Mouse (Mus musculus): Measurements from ENCODE around the gene Dok5. TPM values are rescaled to one million over a fixed set of nuclear protein-coding genes. Genes with fewer than 3 reads are reported as not detected.

Gene Dok5
- polyA plus RNA-seq, 1 experiment from 2014 or later: 2.9 TPM

DNA sequence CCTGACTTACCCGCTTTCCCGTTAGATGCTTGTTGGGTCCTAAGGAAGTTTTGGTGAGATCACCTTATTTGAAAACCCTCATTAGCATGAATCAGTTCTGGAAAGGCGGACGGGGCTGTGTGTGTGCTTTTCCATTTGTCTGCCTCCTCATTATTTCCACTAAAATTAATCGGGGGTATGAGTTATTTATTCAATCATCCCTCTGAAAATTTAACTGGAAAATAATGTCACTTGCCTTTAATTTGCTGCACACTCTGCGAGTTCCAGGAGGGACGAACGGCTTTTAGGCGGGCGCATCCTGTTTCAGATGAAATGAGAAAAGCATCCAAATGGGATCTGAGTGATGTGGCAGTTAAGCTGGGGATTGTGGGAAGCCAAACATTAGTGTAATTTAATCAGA is 113.9 kb downstream of the Dok5 start:
- no peak overlapping the region for H3K4me3 ChIP-seq (replicated peaks)
- H3K4me1 ChIP-seq: no peaks in the 10 kb centered on the region
- no peaks in the 10 kb centered on the region for H3K36me3 ChIP-seq
- 86% methylated on average over 10 of the region's 10 CpGs for WGBS
- H3K9me3 ChIP-seq: no peaks in the 10 kb centered on the region
- no peak for ATAC-seq (ENCODE audit: insufficient read depth, low FRiP score, low read depth)
- no peaks in the 10 kb centered on the region for H3K27me3 ChIP-seq (replicated peaks)
- H3K9ac ChIP-seq: no peak overlapping the region
- H3K27ac ChIP-seq: no peak overlapping the region
- H3K4me2 ChIP-seq: no peak overlapping the region

DNA sequence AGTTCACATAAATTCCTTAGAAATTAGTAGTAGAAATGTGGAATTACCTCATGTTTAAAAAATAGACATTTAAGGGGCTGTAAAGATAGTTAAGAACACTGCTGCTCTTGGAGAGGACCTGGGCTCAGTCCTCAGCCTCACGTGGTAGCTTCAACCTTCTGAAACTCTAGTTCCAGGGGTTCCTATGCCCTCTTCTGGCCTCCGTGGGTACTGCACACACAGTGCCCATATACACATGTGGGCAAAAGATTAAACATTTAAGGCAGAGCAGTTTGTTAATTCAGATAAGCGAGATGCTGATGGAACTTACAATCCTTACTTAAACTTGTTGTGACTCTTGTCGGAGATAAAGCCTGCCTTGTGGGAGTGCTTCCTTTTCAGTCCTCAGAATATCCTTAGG is 118.5 kb downstream of the Dok5 start:
- 97% methylated on average over 4 of the region's 4 CpGs for WGBS
- Histone ChIP-seq H3K9me3 (no peaks in the 10 kb centered on the region), H3K9ac (no peak overlapping the region), H3K4me3 (replicated peaks) (no peak overlapping the region), H3K27me3 (replicated peaks) (no peaks in the 10 kb centered on the region), H3K36me3 (no peaks in the 10 kb centered on the region), H3K4me1 (no peaks in the 10 kb centered on the region), H3K27ac (no peak overlapping the region), H3K4me2 (no peak overlapping the region)
- ATAC-seq (ENCODE audit: insufficient read depth, low FRiP score, low read depth): no peak

DNA sequence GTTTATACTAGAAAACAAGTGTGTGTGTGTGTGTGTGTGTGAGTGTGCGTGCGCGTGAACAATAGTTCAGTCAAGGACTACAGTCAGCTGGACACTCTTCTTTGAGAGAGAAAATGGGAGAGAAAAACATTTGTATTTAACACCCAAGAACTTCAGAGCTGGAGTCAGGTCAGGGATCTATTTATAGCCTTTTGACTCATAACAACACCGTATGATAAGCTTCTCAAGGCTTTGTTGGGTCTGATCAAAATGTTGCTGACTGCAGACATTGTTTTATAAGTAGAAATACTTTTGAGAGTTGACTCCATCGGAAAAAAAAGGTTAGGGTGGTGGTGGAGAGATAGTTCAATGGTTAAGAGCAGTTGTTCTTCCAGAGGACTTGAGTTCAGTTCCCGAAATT is 120.7 kb downstream of the Dok5 start:
- H3K4me2 ChIP-seq: no peak overlapping the region
- H3K4me1 ChIP-seq: no peaks in the 10 kb centered on the region
- H3K27me3 ChIP-seq (replicated peaks): no peaks in the 10 kb centered on the region
- no peaks in the 10 kb centered on the region for H3K9me3 ChIP-seq
- no peak overlapping the region for H3K9ac ChIP-seq
- ATAC-seq (ENCODE audit: insufficient read depth, low FRiP score, low read depth): no peak
- H3K4me3 ChIP-seq (replicated peaks): no peak overlapping the region
- no peak overlapping the region for H3K27ac ChIP-seq
- H3K36me3 ChIP-seq: no peaks in the 10 kb centered on the region
- WGBS: 82% methylated on average over 6 of the region's 6 CpGs

DNA sequence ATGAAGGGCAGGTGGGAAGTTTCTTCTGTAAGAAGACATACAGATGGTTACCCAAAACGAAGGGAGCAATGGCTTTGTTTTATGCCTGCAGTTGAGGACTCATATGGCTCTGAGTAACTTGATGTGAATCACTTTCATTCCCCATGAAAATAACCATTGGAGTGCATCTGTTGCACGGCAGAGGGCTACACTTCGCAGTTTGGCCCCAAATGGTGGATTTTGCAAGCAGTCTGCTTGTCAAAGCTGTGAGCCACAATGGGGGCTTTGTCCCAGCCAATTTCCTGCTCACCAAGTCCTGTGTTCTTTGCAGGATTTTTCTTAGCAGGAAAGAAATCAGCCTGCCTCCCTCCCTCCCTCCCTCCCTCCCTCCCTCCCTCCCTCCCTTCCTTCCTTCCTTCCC is 123.6 kb downstream of the Dok5 start:
- Histone ChIP-seq H3K36me3 (no peaks in the 10 kb centered on the region), H3K4me1 (no peaks in the 10 kb centered on the region), H3K27ac (no peak overlapping the region), H3K9me3 (no peaks in the 10 kb centered on the region), H3K4me2 (no peak overlapping the region), H3K9ac (no peak overlapping the region), H3K4me3 (replicated peaks) (no peak overlapping the region), H3K27me3 (replicated peaks) (no peaks in the 10 kb centered on the region)
- no peak for ATAC-seq (ENCODE audit: insufficient read depth, low FRiP score, low read depth)
- WGBS: 59% methylated on average over 3 of the region's 3 CpGs

DNA sequence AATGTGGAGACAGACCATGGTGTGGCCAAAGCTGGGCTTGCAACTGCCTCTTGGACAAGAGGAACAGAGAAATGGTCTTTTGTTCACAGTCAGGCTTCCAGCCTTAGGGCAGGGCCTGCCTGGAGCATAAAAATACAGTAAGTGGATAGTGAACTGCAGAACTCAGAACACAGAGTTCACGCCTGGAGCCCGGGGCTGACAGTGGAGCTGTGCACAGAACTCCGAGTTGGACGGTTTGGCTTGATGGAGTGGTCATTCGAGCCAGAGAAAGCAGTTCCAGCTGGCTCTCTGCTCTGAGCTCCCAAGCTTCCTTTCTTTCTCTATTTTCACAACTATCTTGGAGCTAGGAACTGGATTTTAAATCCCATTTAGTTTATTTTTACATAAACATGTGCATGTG is 124.5 kb downstream of the Dok5 start:
- H3K9ac ChIP-seq: no peak overlapping the region
- H3K36me3 ChIP-seq: no peaks in the 10 kb centered on the region
- WGBS: 39% methylated on average over 5 of the region's 5 CpGs
- H3K27ac ChIP-seq: peak overlapping the region; percentile 75
- H3K4me1 ChIP-seq: no peaks in the 10 kb centered on the region
- H3K4me3 ChIP-seq (replicated peaks): no peak overlapping the region
- H3K4me2 ChIP-seq: no peak overlapping the region
- no peaks in the 10 kb centered on the region for H3K27me3 ChIP-seq (replicated peaks)
- peak; percentile 27; the same call in 1 of the 2 replicates for ATAC-seq (ENCODE audit: insufficient read depth, low FRiP score, low read depth)
- no peaks in the 10 kb centered on the region for H3K9me3 ChIP-seq

DNA sequence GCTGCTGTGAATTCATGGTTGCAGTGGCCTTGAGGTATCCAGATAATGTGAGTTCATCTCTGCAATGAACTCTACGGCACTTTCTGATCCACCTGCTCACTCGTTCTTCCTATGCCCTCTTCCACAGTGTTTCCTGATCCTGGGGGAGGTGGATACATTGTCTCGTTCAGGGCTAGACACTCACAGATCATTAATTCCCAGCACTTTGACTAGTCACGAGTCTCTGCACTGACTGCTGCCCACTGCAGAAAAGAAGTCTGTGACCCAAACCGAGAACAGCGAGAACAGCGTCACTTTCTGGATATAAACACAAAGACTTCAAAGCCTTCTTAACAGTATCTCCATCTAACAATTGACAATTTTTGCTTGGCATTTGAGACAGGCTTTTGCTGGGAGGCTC is 125.9 kb downstream of the Dok5 start:
- WGBS: 46% methylated on average over 7 of the region's 7 CpGs
- Histone ChIP-seq H3K9me3 (no peaks in the 10 kb centered on the region), H3K4me1 (no peaks in the 10 kb centered on the region), H3K4me2 (no peak overlapping the region), H3K27ac (no peak overlapping the region), H3K27me3 (replicated peaks) (no peaks in the 10 kb centered on the region), H3K36me3 (no peaks in the 10 kb centered on the region), H3K4me3 (replicated peaks) (no peak overlapping the region), H3K9ac (no peak overlapping the region)
- no peak for ATAC-seq (ENCODE audit: insufficient read depth, low FRiP score, low read depth)

DNA sequence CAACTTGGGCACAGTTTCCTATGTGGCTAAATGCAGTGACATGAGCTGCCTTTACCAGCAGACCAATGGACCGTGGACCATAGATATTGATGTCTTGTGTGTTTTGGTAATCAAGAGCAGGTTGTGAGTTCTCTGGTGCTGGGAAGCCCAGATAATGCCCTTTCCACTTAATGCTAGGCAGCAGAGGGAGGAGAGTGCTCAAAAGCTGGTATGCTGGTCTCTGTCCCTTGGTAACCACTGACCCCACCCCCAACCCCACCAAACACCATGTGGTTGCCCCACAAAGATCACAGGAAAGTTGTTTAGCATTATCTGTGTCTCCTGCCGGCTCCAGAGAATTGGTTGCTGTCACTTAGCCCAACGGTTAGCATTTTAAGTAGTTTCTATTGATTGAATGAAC is 127.0 kb downstream of the Dok5 start:
- Histone ChIP-seq H3K36me3 (no peaks in the 10 kb centered on the region), H3K27ac (no peak overlapping the region), H3K4me3 (replicated peaks) (no peak overlapping the region), H3K27me3 (replicated peaks) (no peaks in the 10 kb centered on the region), H3K9ac (no peak overlapping the region), H3K4me1 (no peaks in the 10 kb centered on the region), H3K4me2 (no peak overlapping the region), H3K9me3 (no peaks in the 10 kb centered on the region)
- WGBS: 35% methylated on average over 3 of the region's 3 CpGs
- no peak for ATAC-seq (ENCODE audit: insufficient read depth, low FRiP score, low read depth)

DNA sequence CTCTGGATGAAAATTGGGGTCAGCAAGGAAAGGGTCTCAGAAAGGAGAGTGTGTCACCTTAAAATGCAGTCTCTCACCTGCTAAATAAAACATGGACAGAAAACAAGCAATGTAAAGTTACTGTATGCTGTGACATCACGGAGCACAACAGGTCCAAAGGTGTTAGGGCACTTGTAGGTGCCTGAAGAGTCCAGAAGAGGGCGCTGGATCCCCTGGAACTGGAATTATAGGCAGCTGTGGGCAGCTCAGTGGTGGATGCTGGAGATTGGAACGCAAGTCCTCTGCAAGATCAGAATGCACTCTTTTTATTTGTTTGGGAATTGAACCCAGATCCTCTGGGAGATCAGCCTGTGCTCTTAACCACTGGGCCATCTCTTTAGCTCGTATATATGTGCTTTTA is 129.0 kb downstream of the Dok5 start:
- no peaks in the 10 kb centered on the region for H3K27me3 ChIP-seq (replicated peaks)
- H3K4me1 ChIP-seq: no peaks in the 10 kb centered on the region
- H3K9me3 ChIP-seq: no peaks in the 10 kb centered on the region
- no peak overlapping the region for H3K4me2 ChIP-seq
- no peaks in the 10 kb centered on the region for H3K36me3 ChIP-seq
- H3K9ac ChIP-seq: no peak overlapping the region
- no peak overlapping the region for H3K27ac ChIP-seq
- 60% methylated on average over 4 of the region's 4 CpGs for WGBS
- no peak for ATAC-seq (ENCODE audit: insufficient read depth, low FRiP score, low read depth)
- no peak overlapping the region for H3K4me3 ChIP-seq (replicated peaks)

DNA sequence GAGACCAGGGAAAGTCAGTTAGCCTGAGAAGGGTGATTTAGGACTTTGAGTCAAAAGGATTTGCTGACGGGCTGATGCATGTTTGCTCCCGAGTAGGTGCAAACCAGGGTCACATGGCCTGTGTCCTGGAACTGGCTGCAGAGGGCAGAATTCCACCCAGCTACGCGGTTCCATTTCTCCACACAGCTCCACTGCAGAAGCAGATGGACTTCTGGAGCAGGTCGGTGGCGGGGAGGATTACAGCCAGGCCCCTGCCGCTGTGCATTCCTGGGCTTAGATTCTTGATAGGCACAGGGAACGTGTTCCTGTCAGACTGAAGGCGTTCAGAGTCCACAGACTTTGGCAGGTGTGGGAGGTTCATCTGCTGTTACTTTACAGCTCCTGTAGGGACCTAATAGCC is 131.2 kb downstream of the Dok5 start:
- H3K27ac ChIP-seq: no peak overlapping the region
- H3K27me3 ChIP-seq (replicated peaks): no peaks in the 10 kb centered on the region
- H3K4me1 ChIP-seq: no peaks in the 10 kb centered on the region
- H3K4me2 ChIP-seq: no peak overlapping the region
- no peak overlapping the region for H3K9ac ChIP-seq
- no peak overlapping the region for H3K4me3 ChIP-seq (replicated peaks)
- no peaks in the 10 kb centered on the region for H3K9me3 ChIP-seq
- ATAC-seq (ENCODE audit: insufficient read depth, low FRiP score, low read depth): no peak
- no peaks in the 10 kb centered on the region for H3K36me3 ChIP-seq
- WGBS: 51% methylated on average over 9 of the region's 9 CpGs

DNA sequence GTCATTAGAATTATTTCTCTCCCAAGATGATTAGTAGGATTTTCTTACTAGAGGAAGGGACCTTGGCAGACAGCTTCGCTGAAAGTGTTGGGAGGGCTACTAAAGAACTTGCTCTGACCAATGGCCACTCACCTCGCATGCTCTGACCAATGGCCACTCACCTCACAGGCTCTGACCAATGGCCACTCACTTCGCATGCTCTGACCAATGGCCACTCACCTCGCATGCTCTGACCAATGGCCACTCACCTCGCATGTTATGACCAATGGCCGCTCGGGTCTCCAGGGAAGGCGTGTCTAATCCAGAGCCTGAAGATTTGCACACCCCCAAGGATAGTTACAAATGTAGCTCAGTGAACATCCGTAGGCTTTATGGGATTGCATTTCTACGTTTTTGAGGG is 131.6 kb downstream of the Dok5 start:
- H3K4me1 ChIP-seq: no peaks in the 10 kb centered on the region
- H3K27ac ChIP-seq: no peak overlapping the region
- WGBS: 95% methylated on average over 10 of the region's 10 CpGs
- no peaks in the 10 kb centered on the region for H3K9me3 ChIP-seq
- no peak overlapping the region for H3K4me2 ChIP-seq
- H3K27me3 ChIP-seq (replicated peaks): no peaks in the 10 kb centered on the region
- no peak for ATAC-seq (ENCODE audit: insufficient read depth, low FRiP score, low read depth)
- H3K4me3 ChIP-seq (replicated peaks): no peak overlapping the region
- H3K36me3 ChIP-seq: no peaks in the 10 kb centered on the region
- H3K9ac ChIP-seq: no peak overlapping the region

DNA sequence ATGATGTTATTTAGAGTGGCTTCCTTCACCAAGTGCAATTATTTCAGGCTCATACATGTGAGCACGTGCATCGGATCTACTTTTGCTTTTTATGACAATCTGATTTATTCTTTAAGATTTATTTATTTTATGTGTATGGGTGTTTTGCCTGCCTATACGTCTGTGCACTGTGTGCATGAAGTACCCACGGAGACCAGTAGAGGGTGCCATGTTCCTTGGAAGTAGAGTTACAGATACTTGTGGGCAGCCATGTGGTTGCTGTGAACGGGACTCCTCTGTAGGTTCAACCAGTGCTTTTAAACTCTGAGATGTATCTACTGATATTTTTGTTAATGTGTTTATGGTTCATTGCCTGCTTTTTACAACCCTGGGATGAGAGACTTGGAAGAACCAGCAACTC is 132.4 kb downstream of the Dok5 start:
- H3K4me1 ChIP-seq: no peaks in the 10 kb centered on the region
- WGBS: 85% methylated on average over 5 of the region's 5 CpGs
- H3K4me3 ChIP-seq (replicated peaks): no peak overlapping the region
- no peak overlapping the region for H3K4me2 ChIP-seq
- ATAC-seq (ENCODE audit: insufficient read depth, low FRiP score, low read depth): no peak
- no peak overlapping the region for H3K9ac ChIP-seq
- H3K36me3 ChIP-seq: no peaks in the 10 kb centered on the region
- H3K27ac ChIP-seq: no peak overlapping the region
- H3K27me3 ChIP-seq (replicated peaks): no peaks in the 10 kb centered on the region
- H3K9me3 ChIP-seq: no peaks in the 10 kb centered on the region

DNA sequence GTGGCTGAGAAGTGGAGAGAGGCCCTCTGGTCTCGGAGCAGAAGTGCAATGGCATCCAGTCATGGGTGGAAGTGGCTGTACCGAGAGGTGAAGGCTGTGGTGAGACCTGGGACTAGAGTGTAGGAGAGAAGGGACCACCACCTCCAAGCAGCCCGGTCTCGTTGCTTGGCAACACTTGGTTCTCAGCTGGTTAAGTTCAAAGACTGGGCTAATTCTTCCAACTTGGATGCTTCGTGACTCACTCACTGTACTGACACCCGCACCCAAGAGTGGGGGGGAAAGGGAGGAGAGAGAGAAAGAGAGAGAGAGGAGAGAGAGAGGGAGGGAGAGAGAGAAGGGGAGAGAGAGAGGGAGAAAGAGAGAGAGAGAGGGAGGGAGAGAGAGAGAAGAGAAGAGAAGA is 133.2 kb downstream of the Dok5 start:
- no peak for ATAC-seq (ENCODE audit: insufficient read depth, low FRiP score, low read depth)
- Histone ChIP-seq H3K4me1 (no peaks in the 10 kb centered on the region), H3K9me3 (no peaks in the 10 kb centered on the region), H3K9ac (no peak overlapping the region), H3K27me3 (replicated peaks) (no peaks in the 10 kb centered on the region), H3K27ac (no peak overlapping the region), H3K4me3 (replicated peaks) (no peak overlapping the region), H3K4me2 (no peak overlapping the region), H3K36me3 (no peaks in the 10 kb centered on the region)
- 86% methylated on average over 6 of the region's 6 CpGs for WGBS

DNA sequence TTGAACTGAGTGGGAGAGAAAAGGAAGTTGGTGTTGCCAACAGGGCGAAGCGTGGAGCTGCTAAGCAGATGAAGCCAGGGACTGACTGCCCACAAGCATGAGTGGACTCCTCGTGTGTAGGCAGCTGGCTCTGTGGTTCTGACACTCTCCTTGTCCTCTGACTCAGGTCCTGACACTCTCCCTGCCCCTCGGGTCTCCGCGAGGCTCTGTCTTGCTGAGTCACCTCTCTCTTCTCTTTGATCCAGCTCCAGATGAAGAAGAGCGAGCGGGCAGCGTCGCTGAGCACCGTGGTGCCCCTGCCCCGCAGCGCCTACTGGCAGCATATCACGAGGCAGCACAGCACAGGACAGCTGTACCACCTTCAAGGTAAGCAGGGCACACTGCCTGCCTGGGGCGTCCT is 139.0 kb downstream of the Dok5 start:
- Histone ChIP-seq H3K9me3 (no peaks in the 10 kb centered on the region), H3K9ac (no peak overlapping the region), H3K27me3 (replicated peaks) (no peaks in the 10 kb centered on the region), H3K4me3 (replicated peaks) (no peak overlapping the region), H3K27ac (no peak overlapping the region), H3K4me1 (no peaks in the 10 kb centered on the region), H3K36me3 (no peaks in the 10 kb centered on the region), H3K4me2 (no peak overlapping the region)
- WGBS: 83% methylated on average over 15 of the region's 15 CpGs
- ATAC-seq (ENCODE audit: insufficient read depth, low FRiP score, low read depth): no peak

Measured in stomach, embryonic 15.5 days (tissue).